Mouse (Mus musculus) heart, embryonic 11.5 days (tissue): ENCODE results near the gene March7. TPM values are rescaled to one million over a fixed set of nuclear protein-coding genes. Genes with fewer than 3 reads are reported as not detected.

ENCODE experiments used
- ATAC-seq: fragments of 200-750 bp; cut with Nextera tagmentation; replicated peaks from 2 replicates; pipeline ENCODE4 v1.8.0; 2017; ENCODE audit warnings: moderate library complexity; ENCODE audit not compliant: insufficient number of reproducible peaks, low FRiP score, low TSS enrichment
- H3K27ac ChIP-seq: fragments of 300-500 bp; sonication (generic); 2 replicates; pipeline ENCODE4 v1.5.1; 2014; ENCODE audit warnings: mild to moderate bottlenecking, low read depth, low read length
- H3K27me3 ChIP-seq: fragments of 300-500 bp; sonication (generic); 2 replicates; pipeline ENCODE4 v1.6.1; 2014; ENCODE audit warnings: mild to moderate bottlenecking, low read length, mixed read lengths; ENCODE audit not compliant: control insufficient read depth, insufficient read depth
- H3K36me3 ChIP-seq: fragments of 300-500 bp; sonication (generic); 2 replicates; pipeline ENCODE4 v1.6.1; 2014; ENCODE audit warnings: mild to moderate bottlenecking, low read length, moderate library complexity, mixed read lengths; ENCODE audit not compliant: control insufficient read depth, insufficient read depth
- H3K4me1 ChIP-seq: fragments of 300-500 bp; sonication (generic); 2 replicates; pipeline ENCODE4 v1.6.1; 2014; ENCODE audit warnings: low read length; ENCODE audit not compliant: control insufficient read depth, insufficient read depth
- H3K4me2 ChIP-seq: fragments of 300-500 bp; sonication (generic); 2 replicates; pipeline ENCODE4 v1.6.1; 2014; ENCODE audit warnings: mild to moderate bottlenecking, moderate library complexity
- H3K4me3 ChIP-seq: fragments of 300-500 bp; sonication (generic); 2 replicates; pipeline ENCODE4 v1.5.1; 2014; ENCODE audit warnings: low read depth, low read length
- H3K9ac ChIP-seq: fragments of 300-500 bp; sonication (generic); 2 replicates; pipeline ENCODE4 v1.6.1; 2014; ENCODE audit warnings: mild to moderate bottlenecking, low read depth, low read length, moderate library complexity
- H3K9me3 ChIP-seq: fragments of 300-500 bp; sonication (generic); replicated peaks from 2 replicates; pipeline ENCODE4 v1.6.1; 2016; ENCODE audit warnings: low read length; ENCODE audit not compliant: control insufficient read depth
- WGBS: fragments of 180-500 bp; shearing (Covaris S2); extraction: QIAGEN DNeasy Blood & Tissue Kit; methylation state at CpG from one replicate; pipeline ENCODE4 v1.1.7; 2014; ENCODE audit not compliant: insufficient replicate concordance; 5-methylcytosine and 5-hydroxymethylcytosine counted together
- polyA plus RNA-seq: library from polyadenylated mRNA; unstranded; fragments of >200 nt; fragmentation: Nextera tagmentation; extraction: Ambion mirVana; gene quantifications from 2 replicates; pipeline ENCODE4 v1.2.1, GENCODE M21; 2014

March7 gene
- polyA plus RNA-seq, 1 experiment from 2014 or later, result 62.6 TPM

DNA sequence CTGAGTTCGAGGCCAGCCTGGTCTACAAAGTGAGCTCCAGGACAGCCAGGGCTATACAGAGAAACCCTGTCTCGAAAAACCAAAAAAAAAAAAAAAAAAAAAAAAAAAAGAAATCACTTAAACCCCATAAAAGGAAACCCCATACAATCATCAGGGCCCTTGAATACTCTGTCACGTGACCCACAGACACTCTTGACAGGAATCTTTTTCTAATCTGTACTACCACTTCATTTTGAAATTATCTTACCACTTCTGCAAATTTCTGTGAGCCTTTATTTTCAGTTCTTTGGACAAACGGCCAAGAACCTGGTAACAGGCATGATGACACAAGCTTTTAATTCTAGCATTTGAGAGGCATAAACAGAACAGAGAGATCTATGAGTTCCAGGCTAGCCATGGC, 34.6 kb upstream of the March7 start:
- H3K4me1 ChIP-seq, result no peaks in the 10 kb centered on the region
- ATAC-seq, result no peak
- no peak overlapping the region for H3K4me2 ChIP-seq
- H3K9me3 ChIP-seq, result no peaks in the 10 kb centered on the region
- H3K9ac ChIP-seq, result no peak overlapping the region
- WGBS, result 93% methylated on average over 3 of the region's 4 CpGs
- H3K27me3 ChIP-seq, result no peaks in the 10 kb centered on the region
- H3K36me3 ChIP-seq, result no peaks in the 10 kb centered on the region
- H3K27ac ChIP-seq, result no peak overlapping the region
- no peak overlapping the region for H3K4me3 ChIP-seq

DNA sequence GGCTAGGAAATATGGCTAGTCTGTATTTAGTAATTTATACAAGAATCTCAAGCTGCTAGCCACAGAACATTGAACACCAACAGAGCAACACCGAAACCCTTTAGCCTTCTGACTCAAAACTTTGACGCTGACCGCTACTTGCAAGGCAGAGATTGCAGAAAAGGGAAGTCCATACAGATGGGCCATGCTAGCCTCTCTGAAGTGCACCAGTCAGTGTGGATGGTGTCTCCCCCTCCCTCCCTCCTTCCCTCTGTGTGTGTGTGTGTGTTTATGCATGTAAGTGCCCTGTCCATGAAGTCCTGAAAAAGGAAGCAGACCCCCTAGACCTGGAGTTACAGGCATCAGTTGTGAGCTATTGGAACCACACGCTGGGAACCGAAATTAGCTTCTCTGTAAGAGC, 33.6 kb upstream of the March7 start:
- no peak for ATAC-seq
- Histone ChIP-seq H3K4me2 (no peak overlapping the region), H3K4me3 (no peak overlapping the region), H3K27ac (no peak overlapping the region), H3K9me3 (no peaks in the 10 kb centered on the region), H3K4me1 (no peaks in the 10 kb centered on the region), H3K9ac (no peak overlapping the region), H3K27me3 (no peaks in the 10 kb centered on the region), H3K36me3 (no peaks in the 10 kb centered on the region)
- 80% methylated on average over 5 of the region's 5 CpGs for WGBS

DNA sequence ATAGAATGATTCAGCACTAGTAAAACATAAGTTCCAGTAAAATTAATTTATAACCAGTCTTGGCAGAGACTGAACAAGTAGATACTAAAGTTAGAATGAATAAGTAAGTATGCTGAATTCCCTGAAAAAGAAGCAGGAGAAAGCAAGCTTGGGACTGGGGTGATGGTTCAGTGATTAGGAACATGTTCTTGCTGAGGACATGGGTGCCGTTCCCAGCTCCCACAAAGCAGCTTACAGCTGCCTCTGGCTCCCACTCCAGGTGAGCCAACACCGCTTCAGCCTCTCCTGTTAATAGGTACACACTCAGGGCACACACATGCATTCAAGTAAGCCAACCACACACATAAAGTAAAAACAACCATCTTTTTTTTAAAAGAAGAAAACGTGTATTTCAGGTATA, 32.2 kb upstream of the March7 start:
- H3K27me3 ChIP-seq, result no peaks in the 10 kb centered on the region
- H3K9ac ChIP-seq, result no peak overlapping the region
- WGBS, result 77% methylated on average over 3 of the region's 3 CpGs
- H3K4me3 ChIP-seq, result no peak overlapping the region
- no peak overlapping the region for H3K27ac ChIP-seq
- H3K4me2 ChIP-seq, result no peak overlapping the region
- H3K4me1 ChIP-seq, result no peaks in the 10 kb centered on the region
- no peaks in the 10 kb centered on the region for H3K36me3 ChIP-seq
- ATAC-seq, result no peak
- no peaks in the 10 kb centered on the region for H3K9me3 ChIP-seq

DNA sequence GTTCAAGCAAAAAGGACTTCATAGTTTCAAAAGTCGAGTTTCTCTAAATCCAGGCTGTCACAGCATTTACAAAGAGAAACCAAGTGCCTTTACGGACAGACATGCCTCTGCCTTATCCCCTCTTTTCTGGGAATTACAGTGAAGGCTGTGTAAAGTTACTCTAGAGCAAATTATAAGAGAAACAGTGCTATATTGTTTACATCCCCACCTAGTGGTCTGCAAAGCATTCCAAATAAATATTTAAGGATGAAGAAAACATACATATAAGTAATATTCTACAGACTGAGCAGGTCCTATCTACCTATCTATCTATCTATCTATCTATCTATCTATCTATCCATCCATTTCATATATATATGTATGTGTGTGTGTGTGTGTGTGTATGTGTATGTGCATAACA, 28.0 kb upstream of the March7 start:
- no peaks in the 10 kb centered on the region for H3K9me3 ChIP-seq
- H3K9ac ChIP-seq, result no peak overlapping the region
- WGBS, result 62% methylated on average over 2 of the region's 2 CpGs
- no peak overlapping the region for H3K4me2 ChIP-seq
- H3K4me3 ChIP-seq, result no peak overlapping the region
- no peaks in the 10 kb centered on the region for H3K27me3 ChIP-seq
- H3K27ac ChIP-seq, result no peak overlapping the region
- ATAC-seq, result no peak
- H3K36me3 ChIP-seq, result no peaks in the 10 kb centered on the region
- no peaks in the 10 kb centered on the region for H3K4me1 ChIP-seq

DNA sequence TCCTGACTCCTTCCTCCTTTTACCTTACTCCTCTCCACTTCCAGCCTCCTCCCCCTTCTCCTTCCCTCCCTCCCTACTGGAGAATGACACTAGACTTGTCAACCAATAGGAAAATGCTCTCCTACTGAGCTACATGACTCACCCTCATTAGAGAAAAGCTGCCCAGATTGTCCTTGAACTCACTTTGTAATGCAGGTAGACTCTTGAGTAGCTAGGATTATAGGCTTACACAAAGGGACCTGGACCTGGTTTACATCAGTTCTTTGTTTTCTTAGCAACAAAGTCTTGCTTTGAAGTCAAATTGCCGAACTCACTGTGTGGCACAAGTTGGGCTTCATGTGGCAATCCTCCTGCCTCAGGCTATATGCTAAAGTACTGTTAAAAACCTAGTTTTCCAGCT, 12.8 kb upstream of the March7 start:
- Histone ChIP-seq H3K27ac (no peak overlapping the region), H3K36me3 (no peaks in the 10 kb centered on the region), H3K4me3 (no peak overlapping the region), H3K4me2 (no peak overlapping the region), H3K4me1 (no peaks in the 10 kb centered on the region), H3K9ac (no peak overlapping the region), H3K27me3 (no peaks in the 10 kb centered on the region), H3K9me3 (no peaks in the 10 kb centered on the region)
- WGBS, result 60% methylated on average over 1 of the region's 1 CpGs
- ATAC-seq, result no peak

DNA sequence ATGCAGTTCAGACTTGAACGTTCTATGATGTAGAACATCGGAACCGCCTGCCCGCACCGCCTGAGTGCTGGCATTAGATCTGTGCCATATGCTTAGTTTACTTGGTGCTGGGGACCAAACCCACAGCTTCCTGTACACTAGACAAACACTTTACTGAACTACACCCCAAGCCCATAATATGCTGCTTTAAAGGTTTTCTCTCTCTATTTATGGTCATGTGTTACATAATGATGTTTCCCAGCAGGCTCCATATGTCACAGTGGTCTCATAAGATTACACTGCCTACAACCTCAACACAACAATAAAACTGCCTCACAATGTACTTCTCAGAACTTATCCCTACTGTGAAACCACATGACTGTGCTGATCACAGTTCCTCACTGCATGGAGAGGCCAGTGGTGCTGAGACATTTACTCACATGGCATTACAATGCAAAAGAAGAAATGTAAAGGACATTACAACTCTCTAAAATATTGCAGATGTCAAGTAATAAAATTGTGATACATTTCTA, 9.6 kb upstream of the March7 start:
- Histone ChIP-seq H3K36me3 (peaks cover 4% of the 10 kb centered on the region; the same call in 1 of the 2 replicates), H3K4me2 (no peak overlapping the region), H3K9ac (no peak overlapping the region), H3K4me1 (no peaks in the 10 kb centered on the region), H3K4me3 (no peak overlapping the region), H3K27ac (no peak overlapping the region), H3K27me3 (no peaks in the 10 kb centered on the region), H3K9me3 (no peaks in the 10 kb centered on the region)
- WGBS, result 95% methylated on average over 5 of the region's 5 CpGs
- ATAC-seq, result no peak

DNA sequence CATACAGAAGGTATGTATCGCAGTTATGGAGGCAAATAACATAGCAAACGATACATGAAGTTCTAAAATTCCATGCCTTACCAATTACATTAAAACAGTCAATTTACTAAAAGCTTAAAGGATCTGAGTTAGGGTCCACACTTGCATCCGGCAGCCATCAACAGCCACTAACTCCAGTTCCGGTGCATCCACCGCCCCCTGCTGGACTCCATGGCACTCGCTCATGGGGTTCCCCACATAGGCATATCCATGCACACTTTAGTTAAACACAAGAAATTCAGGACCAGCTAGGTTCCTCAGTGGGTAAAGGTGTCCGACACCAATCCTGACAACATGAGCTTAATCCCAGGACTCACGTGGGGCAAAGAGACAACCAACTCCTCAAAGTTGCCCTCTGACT, 9.0 kb upstream of the March7 start:
- H3K36me3 ChIP-seq, result peaks cover 4% of the 10 kb centered on the region; the same call in 1 of the 2 replicates
- H3K27me3 ChIP-seq, result no peaks in the 10 kb centered on the region
- 48% methylated on average over 8 of the region's 8 CpGs for WGBS
- no peak overlapping the region for H3K9ac ChIP-seq
- no peak for ATAC-seq
- H3K27ac ChIP-seq, result no peak overlapping the region
- H3K4me2 ChIP-seq, result no peak overlapping the region
- H3K9me3 ChIP-seq, result no peaks in the 10 kb centered on the region
- H3K4me1 ChIP-seq, result no peaks in the 10 kb centered on the region
- H3K4me3 ChIP-seq, result no peak overlapping the region

DNA sequence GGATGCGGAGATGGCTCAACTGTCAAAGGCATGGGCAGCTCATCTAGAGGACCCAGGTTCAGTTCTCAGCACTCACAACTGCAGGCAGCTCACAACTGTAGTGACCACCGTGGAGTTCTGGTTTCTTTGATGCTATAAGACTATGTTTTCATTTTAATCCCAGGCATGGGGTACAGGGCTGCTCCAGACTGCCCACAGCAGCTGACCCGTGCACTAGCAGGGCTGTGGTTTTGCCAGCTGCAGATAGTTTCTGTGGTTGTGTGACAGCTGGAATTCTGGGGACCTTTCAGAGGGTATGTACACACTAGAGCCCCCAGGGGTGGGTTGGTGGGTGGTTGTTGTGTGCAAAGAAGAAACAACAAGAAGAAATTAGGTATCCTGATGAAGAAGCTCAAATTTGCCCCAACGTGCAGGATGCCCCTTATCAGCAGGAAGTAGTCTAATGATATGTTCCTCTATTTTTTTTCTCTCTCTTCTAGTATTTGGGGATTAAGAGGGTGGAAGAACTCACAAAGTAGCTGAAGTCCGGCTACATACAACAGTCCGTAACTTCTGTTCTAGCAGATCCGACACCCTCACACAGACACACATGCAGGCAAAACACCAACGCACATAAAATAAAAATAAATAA, 6.7 kb upstream of the March7 start:
- Histone ChIP-seq H3K9me3 (no peaks in the 10 kb centered on the region), H3K4me2 (no peak overlapping the region), H3K36me3 (peaks cover 4% of the 10 kb centered on the region; the same call in 1 of the 2 replicates), H3K4me1 (peaks cover 3% of the 10 kb centered on the region), H3K4me3 (no peak overlapping the region), H3K27me3 (no peaks in the 10 kb centered on the region), H3K9ac (no peak overlapping the region), H3K27ac (no peak overlapping the region)
- 76% methylated on average over 8 of the region's 8 CpGs for WGBS
- no peak for ATAC-seq

DNA sequence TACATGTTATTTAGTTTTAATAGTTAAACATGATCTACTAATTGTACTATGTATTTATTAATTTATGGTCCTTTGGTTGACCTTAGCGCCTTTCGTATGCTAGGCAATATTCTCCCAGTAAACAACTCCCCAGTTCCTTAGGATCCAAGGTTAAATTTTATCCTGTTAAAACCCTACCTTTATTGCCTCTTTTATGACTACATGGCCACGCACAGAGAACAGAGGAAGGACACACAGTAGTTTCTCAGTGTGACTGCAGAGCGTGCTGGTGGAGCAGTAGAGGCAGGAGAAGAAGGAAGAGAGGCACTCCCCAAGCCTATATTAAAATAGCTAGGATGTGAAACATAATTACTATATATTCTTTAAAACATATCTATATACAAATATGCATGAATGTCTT, 6.0 kb upstream of the March7 start:
- ATAC-seq, result no peak
- Histone ChIP-seq H3K9me3 (no peaks in the 10 kb centered on the region), H3K27me3 (no peaks in the 10 kb centered on the region), H3K27ac (no peak overlapping the region), H3K4me1 (peaks cover 6% of the 10 kb centered on the region), H3K36me3 (peaks cover 4% of the 10 kb centered on the region; the same call in 1 of the 2 replicates), H3K4me2 (no peak overlapping the region), H3K4me3 (no peak overlapping the region), H3K9ac (no peak overlapping the region)
- WGBS, result 91% methylated on average over 4 of the region's 4 CpGs
